Mouse (Mus musculus) heart, embryonic 14.5 days (tissue): ENCODE measurements at regions not wholly inside any gene's neighbourhood (a gene's known extent, or its start where the extent isn't known, plus 50 kb on each side); places are given as distances from the start of the nearest gene placed in this dataset.

Experiments used
- ATAC-seq: fragments of 200-750 bp; cut with Nextera tagmentation; 2 replicates; pipeline ENCODE4 v1.8.0; 2017; ENCODE audit warnings: low read depth, moderate TSS enrichment; ENCODE audit not compliant: insufficient number of reproducible peaks, insufficient read depth, low FRiP score
- H3K27ac ChIP-seq, 2 experiments: fragments of 200-500 bp in 1 of 2; fragments of 300-500 bp in 1 of 2; sonication (generic) in 1 of 2; replicated peaks in 1 of 2; 2 replicates each; pipeline ENCODE4 v1.5.1; 2012 to 2014; ENCODE audit warnings: low read depth in 2 of 2, low read length in 2 of 2, control low read depth in 1 of 2, mild to moderate bottlenecking in 1 of 2, mixed read lengths in 1 of 2; ENCODE audit not compliant: control insufficient read depth in 1 of 2, insufficient read depth in 1 of 2
- H3K27me3 ChIP-seq: fragments of 300-500 bp; sonication (generic); 2 replicates; pipeline ENCODE4 v1.6.1; 2014; ENCODE audit warnings: mild to moderate bottlenecking, low read length, control low read depth; ENCODE audit not compliant: control insufficient read depth, insufficient read depth
- H3K36me3 ChIP-seq: fragments of 300-500 bp; sonication (generic); 2 replicates; pipeline ENCODE4 v1.6.1; 2014; ENCODE audit warnings: mild to moderate bottlenecking, control low read depth, low read length, mixed read lengths; ENCODE audit not compliant: control insufficient read depth, insufficient read depth
- H3K4me1 ChIP-seq, 2 experiments: fragments of 200-500 bp in 1 of 2; fragments of 300-500 bp in 1 of 2; sonication (generic) in 1 of 2; 2 replicates each; pipeline ENCODE4 v1.6.1; 2012 to 2014; ENCODE audit warnings: low read length in 2 of 2, control low read depth in 1 of 2, mixed read lengths in 1 of 2; ENCODE audit not compliant: control insufficient read depth in 2 of 2, insufficient read depth in 2 of 2
- H3K4me2 ChIP-seq: fragments of 300-500 bp; sonication (generic); 2 replicates; pipeline ENCODE4 v1.6.1; 2014; ENCODE audit warnings: mild to moderate bottlenecking, low read length
- H3K4me3 ChIP-seq, 2 experiments: fragments of 200-500 bp in 1 of 2; fragments of 300-500 bp in 1 of 2; sonication (generic) in 1 of 2; 2 replicates each; pipeline ENCODE4 v1.5.1; 2012 to 2014; ENCODE audit warnings: low read length in 2 of 2, mild to moderate bottlenecking in 2 of 2, control low read depth in 1 of 2, low read depth in 1 of 2, moderate library complexity in 1 of 2; ENCODE audit not compliant: control insufficient read depth in 1 of 2, insufficient read depth in 1 of 2
- H3K9ac ChIP-seq: fragments of 300-500 bp; sonication (generic); 2 replicates; pipeline ENCODE4 v1.6.1; 2014; ENCODE audit warnings: mild to moderate bottlenecking, low read length
- H3K9me3 ChIP-seq: fragments of 300-500 bp; sonication (generic); 2 replicates; pipeline ENCODE4 v1.6.1; 2016; ENCODE audit warnings: low read length, control low read depth; ENCODE audit not compliant: control insufficient read depth
- WGBS: fragments of 180-500 bp; shearing (Covaris S2); extraction: QIAGEN DNeasy Blood & Tissue Kit; methylation state at CpG from one replicate; pipeline ENCODE4 v1.1.7; 2014; 5-methylcytosine and 5-hydroxymethylcytosine counted together

- Histone ChIP-seq H3K4me2 (no peak overlapping the region), H3K9ac (no peak overlapping the region), H3K4me1 (no peaks in the 10 kb centered on the region), H3K36me3 (no peaks in the 10 kb centered on the region), H3K4me3 (no peak overlapping the region), H3K27ac (no peak overlapping the region), H3K27me3 (no peaks in the 10 kb centered on the region), H3K9me3 (no peaks in the 10 kb centered on the region)
- 84% methylated on average over 6 of the region's 6 CpGs for WGBS
- ATAC-seq, result no peak
Measured at GRCm38 (mm10) chr15:42333642-42334041, 2199.5 kb downstream of the 9330182O14Rik start.

GRCm38 (mm10) chr15:42346131-42346530 is 2212.0 kb downstream of the 9330182O14Rik start:
- H3K4me2 ChIP-seq, result no peak overlapping the region
- H3K27ac ChIP-seq, result no peak overlapping the region
- no peak overlapping the region for H3K9ac ChIP-seq
- no peaks in the 10 kb centered on the region for H3K36me3 ChIP-seq
- 69% methylated on average over 3 of the region's 3 CpGs for WGBS
- H3K4me1 ChIP-seq, result no peaks in the 10 kb centered on the region
- no peaks in the 10 kb centered on the region for H3K27me3 ChIP-seq
- H3K9me3 ChIP-seq, result no peaks in the 10 kb centered on the region
- no peak for ATAC-seq
- no peak overlapping the region for H3K4me3 ChIP-seq

GRCm38 (mm10) chr15:42361871-42362270 is 2227.7 kb downstream of the 9330182O14Rik start:
- ATAC-seq, result no peak
- no peaks in the 10 kb centered on the region for H3K27me3 ChIP-seq
- no peak overlapping the region for H3K9ac ChIP-seq
- H3K36me3 ChIP-seq, result no peaks in the 10 kb centered on the region
- H3K27ac ChIP-seq, result no peak overlapping the region
- no peak overlapping the region for H3K4me2 ChIP-seq
- H3K9me3 ChIP-seq, result no peaks in the 10 kb centered on the region
- no peak overlapping the region for H3K4me3 ChIP-seq
- H3K4me1 ChIP-seq, result no peaks in the 10 kb centered on the region

- Histone ChIP-seq H3K9ac (no peak overlapping the region), H3K4me1 (no peaks in the 10 kb centered on the region), H3K27me3 (no peaks in the 10 kb centered on the region), H3K9me3 (no peaks in the 10 kb centered on the region), H3K4me3 (no peak overlapping the region), H3K4me2 (no peak overlapping the region), H3K27ac (no peak overlapping the region), H3K36me3 (no peaks in the 10 kb centered on the region)
- ATAC-seq, result no peak
- WGBS, result 93% methylated on average over 1 of the region's 1 CpGs
Measured at GRCm38 (mm10) chr15:42364979-42365378, 2230.8 kb downstream of the 9330182O14Rik start.

GRCm38 (mm10) chr15:42366796-42367195 is 2232.6 kb downstream of the 9330182O14Rik start:
- Histone ChIP-seq H3K9ac (no peak overlapping the region), H3K27ac (no peak overlapping the region), H3K4me3 (no peak overlapping the region), H3K4me2 (no peak overlapping the region), H3K27me3 (no peaks in the 10 kb centered on the region), H3K36me3 (no peaks in the 10 kb centered on the region), H3K4me1 (no peaks in the 10 kb centered on the region), H3K9me3 (no peaks in the 10 kb centered on the region)
- no peak for ATAC-seq
- 77% methylated on average over 3 of the region's 3 CpGs for WGBS

GRCm38 (mm10) chr15:42369603-42370002 is 2235.4 kb downstream of the 9330182O14Rik start:
- no peak overlapping the region for H3K4me2 ChIP-seq
- no peaks in the 10 kb centered on the region for H3K27me3 ChIP-seq
- H3K9me3 ChIP-seq, result no peaks in the 10 kb centered on the region
- H3K36me3 ChIP-seq, result no peaks in the 10 kb centered on the region
- ATAC-seq, result no peak
- H3K4me1 ChIP-seq, result no peaks in the 10 kb centered on the region; a peak in 1 of 4 replicates
- no peak overlapping the region for H3K4me3 ChIP-seq
- no peak overlapping the region for H3K27ac ChIP-seq
- H3K9ac ChIP-seq, result no peak overlapping the region

- no peak overlapping the region for H3K4me3 ChIP-seq
- no peaks in the 10 kb centered on the region for H3K9me3 ChIP-seq
- no peaks in the 10 kb centered on the region for H3K36me3 ChIP-seq
- no peak overlapping the region for H3K27ac ChIP-seq
- no peaks in the 10 kb centered on the region for H3K27me3 ChIP-seq
- H3K4me1 ChIP-seq, result no peaks in the 10 kb centered on the region; a peak in 1 of 4 replicates
- H3K4me2 ChIP-seq, result no peak overlapping the region
- no peak for ATAC-seq
- no peak overlapping the region for H3K9ac ChIP-seq
- WGBS, result 76% methylated on average over 1 of the region's 1 CpGs
Measured at GRCm38 (mm10) chr15:42370044-42370443, 2235.9 kb downstream of the 9330182O14Rik start.

- no peak for ATAC-seq
- 83% methylated on average over 2 of the region's 2 CpGs for WGBS
- no peak overlapping the region for H3K4me3 ChIP-seq
- no peak overlapping the region for H3K9ac ChIP-seq
- H3K27ac ChIP-seq, result no peak overlapping the region
- H3K27me3 ChIP-seq, result no peaks in the 10 kb centered on the region
- no peaks in the 10 kb centered on the region; a peak in 1 of 4 replicates for H3K4me1 ChIP-seq
- no peak overlapping the region for H3K4me2 ChIP-seq
- no peaks in the 10 kb centered on the region for H3K9me3 ChIP-seq
- no peaks in the 10 kb centered on the region for H3K36me3 ChIP-seq
Measured at GRCm38 (mm10) chr15:42372704-42373286, 2238.6 kb downstream of the 9330182O14Rik start.
